Mouse (Mus musculus) heart, adult 2 months (tissue): ENCODE results near the gene Tceanc.

Source experiments
- CTCF ChIP-seq: fragments of 200-600 bp; IDR thresholded peaks from 2 replicates; pipeline ENCODE4 v1.8.1; 2022; ENCODE audit warnings: antibody characterized with exemption, mild to moderate bottlenecking, moderate library complexity
- EP300 ChIP-seq: fragments of 200-500 bp; IDR thresholded peaks from 2 replicates; pipeline ENCODE4 v1.6.1; 2011; ENCODE audit warnings: low read depth, low read length, control low read depth; ENCODE audit not compliant: insufficient read depth
- POLR2A ChIP-seq: fragments of 200-500 bp; IDR thresholded peaks from 2 replicates; pipeline ENCODE4 v1.6.1; 2011; ENCODE audit warnings: mild to moderate bottlenecking, low read depth, low read length, control low read depth; ENCODE audit not compliant: insufficient read depth

DNA sequence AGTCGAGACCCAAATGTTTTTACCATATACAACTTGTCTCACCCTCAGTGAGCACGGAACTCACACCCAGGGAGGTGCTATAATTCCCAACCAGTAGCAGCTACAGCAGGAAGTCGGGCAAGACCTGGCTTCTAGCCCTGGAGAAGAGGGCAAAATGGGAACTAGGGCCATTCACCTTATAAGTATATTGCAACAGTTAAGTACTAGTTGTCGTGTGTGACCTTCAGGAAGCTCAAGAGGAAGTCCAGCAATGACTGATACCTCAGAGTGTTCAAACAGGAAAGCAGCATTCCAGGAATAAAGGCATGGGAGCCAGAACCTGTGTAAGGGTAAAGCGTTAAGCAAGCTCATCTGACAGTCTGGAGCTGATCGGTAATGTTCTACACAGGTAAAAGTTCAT, 64.8 kb downstream of the Tceanc start:
- TF ChIP-seq CTCF (no peak), EP300 (no peak), POLR2A (no peak)
